Mouse (Mus musculus): ENCODE measurements at regions not wholly inside any gene's neighbourhood (a gene's known extent, or its start where the extent isn't known, plus 50 kb on each side); places are given as distances from the start of the nearest gene placed in this dataset.

DNA sequence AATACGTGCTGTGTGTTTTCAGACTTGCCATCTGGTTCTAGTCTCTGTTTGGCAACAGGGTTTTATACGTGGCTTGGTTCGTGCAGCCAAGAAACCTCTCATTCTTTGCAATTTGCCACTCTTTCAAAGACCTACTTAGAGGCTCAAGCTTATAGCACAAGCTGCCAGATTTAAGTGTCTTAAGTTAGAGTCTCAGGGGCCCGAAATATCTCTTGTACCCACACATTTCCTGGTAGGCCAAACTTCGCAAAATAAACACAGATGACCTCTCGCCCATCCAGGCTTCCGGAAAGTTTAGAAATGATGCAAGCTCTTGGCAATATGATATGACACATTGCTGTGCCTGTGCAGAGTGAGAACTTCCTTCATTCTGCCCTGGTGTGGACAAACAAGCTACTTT lies 54.8 kb upstream of the Fndc3b start:
- H3K27ac ChIP-seq: no peak overlapping the region
- WGBS: 74% methylated on average over 7 of the region's 7 CpGs
- ATAC-seq (ENCODE audit: low FRiP score): no peak

DNA sequence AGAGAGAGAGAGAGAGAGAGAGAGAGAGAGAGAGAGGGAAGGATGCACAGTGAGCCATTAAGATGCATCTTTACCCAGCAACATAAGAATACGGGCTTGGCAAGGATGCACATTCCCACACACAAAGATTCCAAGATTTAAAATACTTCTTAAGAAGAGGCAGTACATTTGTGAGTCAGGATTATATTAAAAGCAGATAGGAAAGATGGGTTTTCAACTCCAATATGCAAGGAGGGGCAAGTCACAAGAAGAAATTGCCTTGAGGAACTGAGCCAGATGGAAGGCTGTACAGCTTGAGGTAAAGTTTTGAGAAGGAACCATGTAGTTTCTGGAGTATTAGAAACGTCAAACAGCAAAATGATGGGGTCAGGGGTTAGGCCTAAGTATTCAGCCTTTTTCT lies 53.4 kb upstream of the Fndc3b start:
- no peak for ATAC-seq (ENCODE audit: low FRiP score)
- H3K4me3 ChIP-seq: no peak overlapping the region
- H3K9ac ChIP-seq: no peak overlapping the region
- no peaks in the 10 kb centered on the region for H3K9me3 ChIP-seq (replicated peaks)
- peaks cover 9% of the 10 kb centered on the region for H3K4me1 ChIP-seq
- no peak overlapping the region for H3K4me2 ChIP-seq (replicated peaks)
- WGBS: 75% methylated on average over 2 of the region's 2 CpGs
- no peak overlapping the region for H3K27ac ChIP-seq
- H3K27me3 ChIP-seq: no peaks in the 10 kb centered on the region
- no peaks in the 10 kb centered on the region for H3K36me3 ChIP-seq

More for the DNA sequence above, 54.8 kb upstream of the Fndc3b start:
- Histone ChIP-seq H3K9ac (no peak overlapping the region), H3K4me3 (no peak overlapping the region), H3K4me1 (peaks cover 9% of the 10 kb centered on the region), H3K27me3 (no peaks in the 10 kb centered on the region), H3K36me3 (no peaks in the 10 kb centered on the region), H3K9me3 (replicated peaks) (no peaks in the 10 kb centered on the region), H3K4me2 (replicated peaks) (no peak overlapping the region)

DNA sequence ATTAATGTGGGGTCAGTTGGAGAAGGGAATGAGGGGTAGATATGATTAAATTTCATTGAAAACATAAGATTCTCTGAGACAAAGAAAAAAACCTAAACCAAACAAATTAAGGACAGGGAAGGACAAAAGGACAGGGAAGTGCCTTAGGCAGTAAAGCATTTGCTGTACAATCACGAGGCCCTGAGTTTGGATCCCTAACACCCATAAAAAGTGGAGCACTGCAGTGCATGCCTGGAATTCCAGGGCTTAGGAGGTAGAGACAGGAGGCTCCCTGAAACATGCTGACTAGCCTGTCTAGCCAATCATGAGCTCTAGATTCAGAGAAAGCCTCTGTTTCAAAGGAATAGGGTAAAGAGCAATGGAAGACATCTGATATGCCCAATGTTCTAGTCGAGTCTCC lies 49.9 kb upstream of the Fndc3b start:
- Histone ChIP-seq H3K9me3 (replicated peaks) (no peaks in the 10 kb centered on the region), H3K36me3 (no peaks in the 10 kb centered on the region), H3K27ac (no peak overlapping the region), H3K4me1 (no peaks in the 10 kb centered on the region), H3K4me3 (no peak overlapping the region), H3K4me2 (replicated peaks) (no peak overlapping the region), H3K27me3 (no peaks in the 10 kb centered on the region), H3K9ac (no peak overlapping the region)
- ATAC-seq (ENCODE audit: low FRiP score): no peak
- WGBS: 64% methylated on average over 2 of the region's 2 CpGs
